Mouse (Mus musculus): Measurements from ENCODE around the gene Noc4l. TPM values are rescaled to one million over a fixed set of nuclear protein-coding genes. Genes with fewer than 3 reads are reported as not detected.

The Noc4l gene
- total and polyA plus RNA-seq, 3 experiments = 72.8 to 181 TPM; not detected in 1

DNA sequence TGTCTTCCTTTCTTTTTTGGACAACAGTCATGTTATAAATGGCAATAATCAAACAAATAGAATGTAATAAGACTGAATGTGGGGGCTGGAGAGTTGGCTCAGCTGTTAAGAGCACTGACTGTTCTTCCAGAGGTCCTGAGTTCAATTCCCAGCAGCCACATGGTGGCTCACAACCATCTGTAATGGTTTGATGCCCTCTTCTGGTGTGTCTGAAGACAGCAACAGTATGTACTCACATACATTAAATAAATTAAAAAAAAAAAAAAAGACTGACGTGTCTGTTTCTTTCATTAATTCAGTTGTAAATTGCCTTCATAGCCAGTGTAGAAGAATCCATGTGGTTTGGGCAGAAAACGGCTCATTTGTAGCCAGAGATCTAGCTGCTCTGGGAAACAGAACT is 28.9 kb downstream of the Noc4l start (continued):
- TF ChIP-seq E2F4 (IDR thresholded peaks at IDR 0.05; ENCODE audit: borderline replicate concordance, low read depth, low read length) (no peak), ELF1 (IDR thresholded peaks at IDR 0.05; ENCODE audit: low read depth, low read length) (no peak), BHLHE40 (IDR thresholded peaks at IDR 0.05; ENCODE audit: borderline replicate concordance, low read depth, low read length) (no peak), NRF1 (IDR thresholded peaks at IDR 0.05; ENCODE audit: insufficient read depth, low read depth, low read length, poor library complexity, severe bottlenecking) (no peak), GATA1 (IDR thresholded peaks at IDR 0.05; ENCODE audit: low read depth, low read length) (no peak), POLR2A (IDR thresholded peaks at IDR 0.05; ENCODE audit: control insufficient read depth in 1 of 2, insufficient read depth in 1 of 2, low read depth in 1 of 2, low read length in 2 of 2, poor library complexity in 1 of 2) (no peak), SMC3 (IDR thresholded peaks at IDR 0.05; ENCODE audit: low read depth, low read length) (peak; percentile 56), MEF2A (IDR thresholded peaks at IDR 0.05; ENCODE audit: extremely low read depth, insufficient replicate concordance, low read depth, low read length, poor library complexity, severe bottlenecking) (no peak), CTCF (IDR thresholded peaks at IDR 0.05 in 2 of 3, conservative IDR thresholded peaks at IDR 0.05 in 1 of 3; ENCODE audit: control insufficient read depth in 1 of 3, insufficient read depth in 1 of 3, low read depth in 2 of 3, low read length in 3 of 3, poor library complexity in 1 of 3, severe bottlenecking in 1 of 3) (peak in 2 of 3 experiments; percentile 20 to 36; a peak in 3 of 6 replicates), MYB (IDR thresholded peaks at IDR 0.05; ENCODE audit: low read depth, low read length) (no peak), TBP (IDR thresholded peaks at IDR 0.05; ENCODE audit: low read depth, low read length) (no peak), NELFE (IDR thresholded peaks at IDR 0.05; ENCODE audit: low read depth, low read length) (no peak), JUND (IDR thresholded peaks at IDR 0.05; ENCODE audit: low read depth, low read length) (no peak)

DNA sequence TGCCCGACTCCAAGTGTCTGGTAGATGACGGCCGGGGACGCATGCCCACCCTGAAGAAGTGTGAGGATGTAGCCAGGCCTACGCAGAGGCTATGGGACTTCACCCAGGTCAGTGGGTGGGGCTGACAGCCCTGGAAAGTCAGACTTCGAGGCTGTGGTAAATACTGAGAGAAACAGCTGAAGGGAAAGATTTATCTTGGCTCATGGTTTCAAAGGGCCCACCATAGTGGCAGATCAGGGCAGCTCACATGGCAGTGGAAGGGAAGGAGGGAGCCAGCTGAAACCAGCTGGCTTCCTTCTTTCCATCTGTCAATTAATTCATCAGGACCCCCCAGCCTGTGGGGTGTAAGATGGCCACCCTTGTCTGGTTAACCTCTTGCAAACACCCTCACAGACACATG is 34.0 kb downstream of the Noc4l start:
- Histone ChIP-seq H3K36me3 (ENCODE audit: control insufficient read depth in 1 of 2, insufficient read depth in 2 of 2, low read length in 2 of 2) (no peaks in the 10 kb centered on the region), H3K4me3 (ENCODE audit: control insufficient read depth in 1 of 2, insufficient read depth in 1 of 2, low read depth in 2 of 2, low read length in 2 of 2) (no peak overlapping the region), H3K9me3 (replicated peaks; ENCODE audit: insufficient read depth, low read length) (no peaks in the 10 kb centered on the region), H3K27me3 (ENCODE audit: control insufficient read depth in 1 of 2, insufficient read depth in 2 of 2, low read length in 2 of 2) (no peaks in the 10 kb centered on the region), H3K9ac (ENCODE audit: control insufficient read depth, low read depth, low read length, poor library complexity, severe bottlenecking) (no peak overlapping the region), H3K79me2 (ENCODE audit: control insufficient read depth, insufficient read depth, low read length, poor library complexity) (no peaks in the 10 kb centered on the region), H3K4me1 (ENCODE audit: control insufficient read depth in 1 of 2, insufficient read depth in 2 of 2, low read length in 2 of 2) (no peaks in the 10 kb centered on the region), H3K27ac (ENCODE audit: control insufficient read depth, low read depth, low read length) (no peak overlapping the region)
- DNase-seq (ENCODE audit: low read depth, low spot score) = no peak
- TF ChIP-seq CHD2 (IDR thresholded peaks at IDR 0.05; ENCODE audit: low read length) (no peak), MXI1 (IDR thresholded peaks at IDR 0.05; ENCODE audit: low read depth, low read length) (no peak), GABPA (IDR thresholded peaks at IDR 0.05; ENCODE audit: low read depth, low read length) (no peak), ETS1 (IDR thresholded peaks at IDR 0.05; ENCODE audit: low read depth, low read length) (no peak), JUND (IDR thresholded peaks at IDR 0.05; ENCODE audit: low read depth, low read length) (no peak), TBP (IDR thresholded peaks at IDR 0.05; ENCODE audit: low read depth, low read length) (no peak), ZNF384 (IDR thresholded peaks at IDR 0.05; ENCODE audit: low read depth, low read length) (no peak), RCOR1 (IDR thresholded peaks at IDR 0.05; ENCODE audit: low read depth, low read length) (no peak), E2F4 (IDR thresholded peaks at IDR 0.05; ENCODE audit: borderline replicate concordance, low read depth, low read length) (no peak), UBTF (IDR thresholded peaks at IDR 0.05; ENCODE audit: borderline replicate concordance, insufficient read depth, low read depth, low read length) (no peak), MEF2A (IDR thresholded peaks at IDR 0.05; ENCODE audit: extremely low read depth, insufficient replicate concordance, low read depth, low read length, poor library complexity, severe bottlenecking) (no peak), EP300 (IDR thresholded peaks at IDR 0.05; ENCODE audit: low read depth in 1 of 2, low read length in 2 of 2) (no peak)
